Mouse (Mus musculus): ENCODE measurements around the gene Lrfn2.

- TF ChIP-seq CTCF (conservative IDR thresholded peaks at IDR 0.05; ENCODE audit: insufficient read depth, insufficient read length, low read depth, low read length) (no peak), POLR2A (IDR thresholded peaks at IDR 0.05; ENCODE audit: low read depth, low read length) (no peak)
These were observed 6.6 kb downstream of the Lrfn2 start for GRCm38 (mm10) chr17:48938711-48939220.
